Mouse (Mus musculus): ENCODE measurements around the gene Hykk. TPM values are rescaled to one million over a fixed set of nuclear protein-coding genes. Genes with fewer than 3 reads are reported as not detected.

Hykk gene
- polyA plus RNA-seq, 1 experiment from 2014 or later, result 2.3 TPM

- H3K9me3 ChIP-seq (ENCODE audit: control insufficient read depth, low read length), result no peaks in the 10 kb centered on the region
- no peak overlapping the region for H3K27ac ChIP-seq (ENCODE audit: low read depth, low read length)
- 48% methylated on average over 3 of the region's 3 CpGs for WGBS
- no peak overlapping the region for H3K4me3 ChIP-seq (ENCODE audit: low read depth, low read length)
- no peak overlapping the region for H3K4me2 ChIP-seq (ENCODE audit: low read depth, low read length)
- H3K4me1 ChIP-seq (ENCODE audit: control insufficient read depth, insufficient read depth, low read length), result no peaks in the 10 kb centered on the region
- no peak for ATAC-seq (ENCODE audit: low read depth)
- H3K27me3 ChIP-seq (ENCODE audit: control insufficient read depth, insufficient read depth, low read length), result no peaks in the 10 kb centered on the region
- no peaks in the 10 kb centered on the region for H3K36me3 ChIP-seq (ENCODE audit: control insufficient read depth, insufficient read depth, low read length)
- H3K9ac ChIP-seq (replicated peaks; ENCODE audit: low read depth, low read length), result no peak overlapping the region
Measured at GRCm38 (mm10) chr9:54994381-54994780, 77.3 kb downstream of the Hykk start.

- H3K4me2 ChIP-seq (ENCODE audit: low read depth, low read length), result no peak overlapping the region
- no peak overlapping the region for H3K27ac ChIP-seq (ENCODE audit: low read depth, low read length)
- H3K36me3 ChIP-seq (ENCODE audit: control insufficient read depth, insufficient read depth, low read length), result no peaks in the 10 kb centered on the region
- no peak overlapping the region for H3K4me3 ChIP-seq (ENCODE audit: low read depth, low read length)
- no peak overlapping the region for H3K9ac ChIP-seq (replicated peaks; ENCODE audit: low read depth, low read length)
- H3K9me3 ChIP-seq (ENCODE audit: control insufficient read depth, low read length), result no peaks in the 10 kb centered on the region
- H3K4me1 ChIP-seq (ENCODE audit: control insufficient read depth, insufficient read depth, low read length), result no peaks in the 10 kb centered on the region
- no peak for ATAC-seq (ENCODE audit: low read depth)
- WGBS, result 87% methylated on average over 3 of the region's 3 CpGs
- H3K27me3 ChIP-seq (ENCODE audit: control insufficient read depth, insufficient read depth, low read length), result no peaks in the 10 kb centered on the region
Measured at GRCm38 (mm10) chr9:54995645-54996044, 78.6 kb downstream of the Hykk start.

Other genes with a start within 250 kb of the Hykk start
- gene Dnaja4, start 218.4 kb upstream of the Hykk start, polyA plus RNA-seq (2014; fragmentation: Nextera tagmentation; extraction: Ambion mirVana), result 7.4 and 8.5 TPM in 2 replicates
- gene Wdr61, start 182.8 kb upstream of the Hykk start, polyA plus RNA-seq (2014; fragmentation: Nextera tagmentation; extraction: Ambion mirVana), result 76.3 and 91.0 TPM in 2 replicates
- 589 and 733 TPM in 2 replicates for gene Crabp1, start 152.5 kb upstream of the Hykk start, polyA plus RNA-seq (2014; fragmentation: Nextera tagmentation; extraction: Ambion mirVana)
- gene Ireb2, start 53.5 kb upstream of the Hykk start, polyA plus RNA-seq (2014; fragmentation: Nextera tagmentation; extraction: Ambion mirVana), result 51.1 and 64.0 TPM in 2 replicates
- gene Psma4, start 33.5 kb downstream of the Hykk start, polyA plus RNA-seq (2014; fragmentation: Nextera tagmentation; extraction: Ambion mirVana), result 272 and 275 TPM in 2 replicates
- 0.73 and 1.4 TPM in 2 replicates for gene AY074887, start 33.7 kb downstream of the Hykk start, polyA plus RNA-seq (2014; fragmentation: Nextera tagmentation; extraction: Ambion mirVana)
- gene Chrna5, start 63.6 kb downstream of the Hykk start, polyA plus RNA-seq (2014; fragmentation: Nextera tagmentation; extraction: Ambion mirVana), result 5.1 TPM in 2 replicates
- 24.8 and 26.8 TPM in 2 replicates for gene Chrna3, start 109.3 kb downstream of the Hykk start, polyA plus RNA-seq (2014; fragmentation: Nextera tagmentation; extraction: Ambion mirVana)
- gene Chrnb4, start 131.5 kb downstream of the Hykk start, polyA plus RNA-seq (2014; fragmentation: Nextera tagmentation; extraction: Ambion mirVana), result 1.4 and 1.5 TPM in 2 replicates
- 57.1 and 57.7 TPM in 2 replicates for gene Ube2q2, start 231.6 kb downstream of the Hykk start, polyA plus RNA-seq (2014; fragmentation: Nextera tagmentation; extraction: Ambion mirVana)

Measured in neural tube, embryonic 14.5 days (tissue).